Mouse (Mus musculus) intestine, postnatal 0 days (tissue): ENCODE results near the gene Slc25a41. TPM values are rescaled to one million over a fixed set of nuclear protein-coding genes. Genes with fewer than 3 reads are reported as not detected.

Experiments used
- ATAC-seq: fragments of 200-750 bp; cut with Nextera tagmentation; 2 replicates; pipeline ENCODE4 v1.8.0; 2017; ENCODE audit warnings: mild to moderate bottlenecking, moderate TSS enrichment, moderate library complexity
- H3K27ac ChIP-seq: fragments of 300-500 bp; sonication (generic); 2 replicates; pipeline ENCODE4 v1.5.1; 2014; ENCODE audit warnings: mild to moderate bottlenecking, low read depth, low read length, moderate library complexity
- H3K27me3 ChIP-seq: fragments of 300-500 bp; sonication (generic); replicated peaks from 2 replicates; pipeline ENCODE4 v1.6.1; 2014; ENCODE audit warnings: low read length, mixed read lengths; ENCODE audit not compliant: control insufficient read depth, insufficient read depth
- H3K36me3 ChIP-seq: fragments of 300-500 bp; sonication (generic); 2 replicates; pipeline ENCODE4 v1.6.1; 2014; ENCODE audit warnings: mild to moderate bottlenecking, moderate library complexity; ENCODE audit not compliant: control insufficient read depth, insufficient read depth
- H3K4me1 ChIP-seq: fragments of 300-500 bp; sonication (generic); replicated peaks from 2 replicates; pipeline ENCODE4 v1.6.1; 2014; ENCODE audit warnings: antibody characterized with exemption, low read length, mixed read lengths; ENCODE audit not compliant: control insufficient read depth, insufficient read depth
- H3K4me2 ChIP-seq: fragments of 300-500 bp; sonication (generic); replicated peaks from 2 replicates; pipeline ENCODE4 v1.6.1; 2014; ENCODE audit warnings: low read depth, mild to moderate bottlenecking, moderate library complexity
- H3K4me3 ChIP-seq: fragments of 300-500 bp; sonication (generic); 2 replicates; pipeline ENCODE4 v1.5.1; 2014; ENCODE audit warnings: low read depth, low read length
- H3K9ac ChIP-seq: fragments of 300-500 bp; sonication (generic); 2 replicates; pipeline ENCODE4 v1.6.1; 2014; ENCODE audit warnings: mild to moderate bottlenecking, low read depth, low read length
- H3K9me3 ChIP-seq: fragments of 300-500 bp; sonication (generic); 2 replicates; pipeline ENCODE4 v1.6.1; 2016; ENCODE audit warnings: mixed run types; ENCODE audit not compliant: control insufficient read depth
- CTCF ChIP-seq: sonication (generic); IDR thresholded peaks from 2 replicates; pipeline ENCODE4 v1.5.1; 2016; ENCODE audit warnings: low read depth, mild to moderate bottlenecking, control low read depth, antibody characterized with exemption, moderate library complexity
- WGBS: fragments of 180-500 bp; shearing (Covaris S2); extraction: QIAGEN DNeasy Blood & Tissue Kit; methylation state at CpG from one replicate; pipeline ENCODE4 v1.1.7; 2014; 5-methylcytosine and 5-hydroxymethylcytosine counted together
- polyA plus RNA-seq: library from polyadenylated mRNA; unstranded; fragments of >200 nt; fragmentation: Nextera tagmentation; extraction: Ambion mirVana; gene quantifications from 2 replicates; pipeline ENCODE4 v1.2.1, GENCODE M21; 2015

Slc25a41 gene
- polyA plus RNA-seq, 1 experiment from 2014 or later: not detected

DNA sequence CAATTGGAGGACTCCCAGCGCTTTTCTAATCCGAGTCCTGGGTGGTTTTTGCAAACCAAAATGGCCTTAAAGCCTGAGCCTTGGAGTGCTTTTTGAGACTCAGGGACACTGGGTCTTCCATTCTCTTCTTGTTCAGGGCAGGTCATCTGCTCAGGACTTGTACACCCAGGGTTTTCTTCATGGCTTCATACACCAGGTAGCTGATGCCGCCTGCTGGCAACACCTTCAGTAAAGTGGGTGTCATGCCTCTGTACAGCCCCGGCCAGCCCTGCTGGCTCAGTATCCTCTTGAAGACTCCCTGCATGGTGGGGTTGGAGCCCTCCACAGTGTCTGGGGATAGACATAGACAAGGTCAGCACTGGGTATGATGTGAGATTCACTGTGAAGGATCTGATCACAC lies 8.6 kb downstream of the Slc25a41 start:
- 87% methylated on average over 4 of the region's 4 CpGs for WGBS
- no peak for TF ChIP-seq CTCF
- no peak overlapping the region for H3K27ac ChIP-seq
- H3K27me3 ChIP-seq: no peaks in the 10 kb centered on the region
- no peaks in the 10 kb centered on the region for H3K9me3 ChIP-seq
- peaks cover 9% of the 10 kb centered on the region for H3K36me3 ChIP-seq
- H3K4me3 ChIP-seq: no peak overlapping the region
- H3K4me2 ChIP-seq: no peak overlapping the region
- peaks cover 3% of the 10 kb centered on the region; the same call in 1 of the 2 replicates for H3K4me1 ChIP-seq
- no peak for ATAC-seq
- H3K9ac ChIP-seq: 0 out of 2 replicates have a peak overlapping the region, but pooled peaks have one; percentile 8

DNA sequence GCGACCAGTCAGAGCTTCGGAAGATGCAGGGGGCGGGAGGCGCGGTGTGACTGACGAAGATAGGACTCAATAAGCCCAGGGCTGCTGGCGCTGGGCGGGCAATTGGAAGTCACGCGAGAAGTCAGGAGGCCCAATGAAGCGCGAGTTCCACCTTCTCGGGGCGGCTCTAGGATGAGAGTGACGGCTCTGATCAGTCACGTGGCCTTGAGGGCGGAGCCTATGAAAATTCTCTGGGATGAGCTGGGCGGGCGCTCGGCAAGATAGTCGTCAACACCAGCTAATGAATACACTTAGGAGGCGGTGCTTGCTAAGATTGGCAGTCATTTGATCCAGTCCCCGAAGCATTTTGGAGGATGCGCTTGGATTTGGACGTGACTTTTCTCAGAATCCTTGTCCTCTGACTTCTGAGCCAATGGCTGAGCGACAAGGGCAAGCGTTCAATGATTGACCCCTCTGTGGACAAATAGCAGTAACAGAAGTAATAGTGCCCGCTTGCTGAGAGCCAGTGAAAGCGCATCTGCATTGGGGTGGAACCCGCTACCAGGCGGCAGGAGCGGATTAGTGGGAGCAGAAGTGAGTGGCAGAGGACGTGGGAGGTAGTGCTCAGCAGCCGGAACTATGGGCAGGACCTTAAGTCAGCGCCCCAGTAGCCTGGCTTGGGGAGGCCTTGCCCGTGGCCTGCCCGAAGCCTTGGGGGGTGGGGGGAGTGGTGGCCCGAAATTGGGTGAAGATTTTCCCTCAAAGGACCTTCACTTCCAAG lies 9.6 kb downstream of the Slc25a41 start:
- Histone ChIP-seq H3K4me2 (peak overlapping the region; percentile 63), H3K9ac (peak overlapping the region; percentile 100; the same call in 1 of the 2 replicates), H3K27me3 (no peaks in the 10 kb centered on the region), H3K4me3 (peak overlapping the region; percentile 93), H3K36me3 (peaks cover 19% of the 10 kb centered on the region), H3K27ac (peak overlapping the region; percentile 58), H3K4me1 (peaks cover 3% of the 10 kb centered on the region; the same call in 1 of the 2 replicates), H3K9me3 (no peaks in the 10 kb centered on the region)
- WGBS: under 1% methylated on average over 38 of the region's 38 CpGs
- peak; percentile 94 for ATAC-seq
- TF ChIP-seq CTCF: 0 out of 2 replicates have a peak, but pooled peaks have one; percentile 3

DNA sequence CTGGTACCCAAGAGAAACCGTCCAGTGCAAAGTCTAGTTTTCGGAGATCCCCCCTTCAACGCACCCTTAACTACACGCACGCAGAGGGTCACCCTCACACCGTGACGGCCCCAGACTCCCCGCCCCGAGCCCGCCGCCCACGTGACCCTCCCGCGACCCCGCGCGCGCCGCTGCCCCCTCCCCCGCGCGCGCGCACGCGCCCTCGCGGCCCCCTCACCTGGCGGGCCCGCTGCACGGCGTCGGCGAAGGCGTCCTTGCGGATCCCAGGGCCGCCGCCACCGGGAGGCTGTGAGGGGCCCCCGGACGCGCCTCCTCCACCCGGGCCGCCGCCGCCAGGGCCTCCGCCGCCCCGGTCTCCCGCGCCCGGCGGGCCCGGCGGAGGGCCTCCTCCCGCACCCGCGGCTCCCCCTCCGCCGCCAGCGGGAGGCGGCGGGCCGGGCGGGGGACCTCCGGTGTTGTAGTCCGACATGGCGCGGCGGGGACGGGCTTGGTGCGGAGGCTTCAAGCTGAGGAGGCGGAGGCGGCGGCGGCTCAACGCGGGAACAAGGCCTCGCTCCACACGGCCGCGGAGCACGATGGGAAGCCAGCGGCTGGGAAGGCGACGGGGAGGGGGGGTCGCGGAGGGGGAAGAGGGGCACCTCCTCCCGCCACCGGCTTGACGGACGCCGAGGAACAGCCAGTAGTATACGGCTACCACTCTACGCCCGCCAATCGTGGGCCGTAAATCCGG lies 10.4 kb downstream of the Slc25a41 start, which contains the start of gene Khsrp:
Khsrp (minus strand) TSS at position 592 of the 730 bp plus-strand sequence.
- WGBS: 1% methylated on average over 67 of the region's 99 CpGs
- Histone ChIP-seq H3K4me2 (peak within 1 kb of the TSS; percentile 92), H3K9ac (peak within 1 kb of the TSS; percentile 100), H3K9me3 (no peaks in the 10 kb centered on the region), H3K4me1 (peaks cover 3% of the 10 kb centered on the region; the same call in 1 of the 2 replicates), H3K4me3 (peak within 1 kb of the TSS; percentile 93), H3K36me3 (peaks cover 26% of the 10 kb centered on the region), H3K27ac (peak within 1 kb of the TSS; percentile 96), H3K27me3 (no peaks in the 10 kb centered on the region)
- ATAC-seq: peak; percentile 0; the same call in 1 of the 2 replicates
- TF ChIP-seq CTCF: no peak

DNA sequence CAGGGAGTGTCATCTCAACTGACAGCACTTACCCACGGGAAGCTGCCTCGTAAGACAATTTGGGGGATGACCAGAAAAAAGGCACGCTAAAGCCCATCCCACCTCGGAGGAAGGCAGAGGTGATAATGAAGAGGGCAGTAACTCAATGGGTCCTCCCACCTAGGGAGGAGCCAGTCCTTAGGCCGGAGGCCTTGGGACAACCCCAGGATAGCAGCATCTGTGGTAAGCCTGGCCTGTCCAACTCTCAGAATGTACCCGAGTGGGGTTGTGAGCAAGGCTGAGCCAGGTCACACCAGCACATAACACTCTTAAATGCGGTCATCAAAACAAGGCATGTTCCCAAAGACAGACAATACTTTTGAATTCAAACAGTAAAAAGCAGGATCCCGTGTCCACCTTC lies 11.8 kb downstream of the Slc25a41 start:
- peak overlapping the region; percentile 93 for H3K4me3 ChIP-seq
- H3K9ac ChIP-seq: peak overlapping the region; percentile 100; the same call in 1 of the 2 replicates
- no peak overlapping the region; the same call in 1 of the 2 replicates for H3K27ac ChIP-seq
- TF ChIP-seq CTCF: no peak
- peak overlapping the region; percentile 92 for H3K4me2 ChIP-seq
- peaks cover 39% of the 10 kb centered on the region for H3K36me3 ChIP-seq
- peaks cover 3% of the 10 kb centered on the region; the same call in 1 of the 2 replicates for H3K4me1 ChIP-seq
- 15% methylated on average over 8 of the region's 8 CpGs for WGBS
- H3K27me3 ChIP-seq: no peaks in the 10 kb centered on the region
- H3K9me3 ChIP-seq: no peaks in the 10 kb centered on the region
- no peak for ATAC-seq

DNA sequence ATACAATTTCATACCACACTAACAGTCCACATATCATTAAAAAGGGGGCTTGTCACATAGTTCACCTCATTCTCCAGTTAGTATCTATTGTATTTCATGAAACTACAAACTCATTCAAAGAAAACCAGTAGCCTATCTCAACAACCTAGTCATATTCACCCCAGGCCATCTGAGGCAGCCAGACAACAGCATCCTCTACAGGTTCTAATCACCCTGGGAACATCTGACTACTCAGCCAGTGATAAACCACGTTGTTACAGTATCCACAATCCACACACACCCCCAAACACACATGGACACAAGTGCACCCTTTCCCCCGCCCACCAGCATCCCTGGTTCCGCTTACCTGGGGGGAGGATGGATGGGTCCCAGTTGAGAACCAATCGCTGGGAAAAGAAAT lies 14.0 kb downstream of the Slc25a41 start:
- H3K36me3 ChIP-seq: peaks cover 60% of the 10 kb centered on the region
- ATAC-seq: no peak
- H3K4me3 ChIP-seq: no peak overlapping the region
- H3K4me1 ChIP-seq: peaks cover 3% of the 10 kb centered on the region; the same call in 1 of the 2 replicates
- TF ChIP-seq CTCF: no peak
- no peak overlapping the region for H3K9ac ChIP-seq
- H3K27me3 ChIP-seq: no peaks in the 10 kb centered on the region
- 86% methylated on average over 4 of the region's 4 CpGs for WGBS
- no peaks in the 10 kb centered on the region for H3K9me3 ChIP-seq
- no peak overlapping the region for H3K4me2 ChIP-seq
- no peak overlapping the region for H3K27ac ChIP-seq

DNA sequence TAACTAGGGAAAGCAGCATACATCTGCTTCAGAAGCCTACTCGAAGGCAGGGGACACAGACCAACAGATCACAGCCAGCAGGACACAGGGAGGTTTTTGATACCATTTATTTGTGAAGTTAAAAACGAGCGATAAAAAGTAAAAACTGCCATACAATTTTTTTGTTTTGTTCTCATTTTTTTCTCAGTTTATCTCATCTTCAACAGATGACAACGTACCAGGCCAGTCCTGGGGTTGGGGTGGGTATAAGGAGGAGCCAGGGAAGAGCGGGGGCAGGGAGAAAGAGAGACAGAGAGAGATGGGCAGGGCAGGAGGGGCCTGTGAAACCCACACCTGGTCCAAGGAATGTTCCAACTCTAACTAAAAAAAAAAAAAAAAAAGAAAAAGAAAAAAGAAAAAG lies 20.5 kb downstream of the Slc25a41 start:
- H3K9ac ChIP-seq: no peak overlapping the region
- WGBS: 85% methylated on average over 5 of the region's 5 CpGs
- ATAC-seq: no peak
- TF ChIP-seq CTCF: no peak
- H3K4me3 ChIP-seq: no peak overlapping the region
- H3K4me2 ChIP-seq: no peak overlapping the region
- H3K36me3 ChIP-seq: peaks cover 55% of the 10 kb centered on the region
- H3K9me3 ChIP-seq: no peaks in the 10 kb centered on the region
- no peaks in the 10 kb centered on the region for H3K27me3 ChIP-seq
- H3K4me1 ChIP-seq: no peaks in the 10 kb centered on the region
- H3K27ac ChIP-seq: no peak overlapping the region
